Mouse (Mus musculus) forebrain, embryonic 12.5 days (tissue): ENCODE measurements around the gene P2ry12. TPM values are rescaled to one million over a fixed set of nuclear protein-coding genes. Genes with fewer than 3 reads are reported as not detected.
A peak's percentile ranks its signal among the peaks of the same experiment; 100 is the strongest.

Experiments
- ATAC-seq: fragments of 200-750 bp; cut with Nextera tagmentation; 2 replicates; pipeline ENCODE4 v1.8.0; 2017; ENCODE audit warnings: moderate TSS enrichment; ENCODE audit not compliant: low FRiP score
- H3K27ac ChIP-seq: fragments of 300-500 bp; sonication (generic); 2 replicates; pipeline ENCODE4 v1.5.1; 2016; ENCODE audit warnings: mild to moderate bottlenecking
- H3K27me3 ChIP-seq: fragments of 300-500 bp; sonication (generic); 2 replicates; pipeline ENCODE4 v1.6.1; 2016; ENCODE audit warnings: mild to moderate bottlenecking
- H3K36me3 ChIP-seq: fragments of 300-500 bp; sonication (generic); replicated peaks from 2 replicates; pipeline ENCODE4 v1.6.1; 2016; ENCODE audit warnings: mild to moderate bottlenecking
- H3K4me1 ChIP-seq: fragments of 300-500 bp; sonication (generic); 2 replicates; pipeline ENCODE4 v1.6.1; 2016
- H3K4me2 ChIP-seq: fragments of 300-500 bp; sonication (generic); 2 replicates; pipeline ENCODE4 v1.6.1; 2016; ENCODE audit warnings: mild to moderate bottlenecking, moderate library complexity
- H3K4me3 ChIP-seq: fragments of 300-500 bp; sonication (generic); replicated peaks from 2 replicates; pipeline ENCODE4 v1.5.1; 2016; ENCODE audit warnings: mild to moderate bottlenecking
- H3K9ac ChIP-seq: fragments of 300-500 bp; sonication (generic); 2 replicates; pipeline ENCODE4 v1.6.1; 2016; ENCODE audit warnings: mild to moderate bottlenecking
- H3K9me3 ChIP-seq: fragments of 300-500 bp; sonication (generic); 2 replicates; pipeline ENCODE4 v1.6.1; 2016
- WGBS: fragments of 180-500 bp; shearing (Covaris S2); methylation state at CpG from one replicate; pipeline ENCODE4 v1.1.7; 2016; 5-methylcytosine and 5-hydroxymethylcytosine counted together
- polyA plus RNA-seq: library from polyadenylated mRNA; unstranded; fragments of >200 nt; fragmentation: Nextera tagmentation; extraction: Ambion mirVana; gene quantifications from 2 replicates; pipeline ENCODE4 v1.2.1, GENCODE M21; 2016

The P2ry12 gene
- 2.9 and 4.4 TPM in 2 replicates for polyA plus RNA-seq

- Histone ChIP-seq H3K9me3 (no peaks in the 10 kb centered on the region), H3K9ac (no peak within 1 kb of the TSS), H3K27ac (0 out of 2 replicates have a peak within 1 kb of the TSS, but pooled peaks have one; percentile 5), H3K4me1 (peaks cover 15% of the 10 kb centered on the region), H3K27me3 (0 out of 2 replicates have a peak, but pooled peaks cover 5% of the 10 kb centered on the region), H3K4me2 (no peak within 1 kb of the TSS), H3K36me3 (peaks cover 5% of the 10 kb centered on the region; the same call in 1 of the 2 replicates), H3K4me3 (no peak within 1 kb of the TSS)
- WGBS = 12% methylated on average over 7 of the region's 7 CpGs
- ATAC-seq = peak; percentile 47
Measured at GRCm38 (mm10) chr3:59262704-59263103, at the start of gene P2ry12. Gene P2ry12, minus strand, starts transcription at chr3:59262871.

DNA sequence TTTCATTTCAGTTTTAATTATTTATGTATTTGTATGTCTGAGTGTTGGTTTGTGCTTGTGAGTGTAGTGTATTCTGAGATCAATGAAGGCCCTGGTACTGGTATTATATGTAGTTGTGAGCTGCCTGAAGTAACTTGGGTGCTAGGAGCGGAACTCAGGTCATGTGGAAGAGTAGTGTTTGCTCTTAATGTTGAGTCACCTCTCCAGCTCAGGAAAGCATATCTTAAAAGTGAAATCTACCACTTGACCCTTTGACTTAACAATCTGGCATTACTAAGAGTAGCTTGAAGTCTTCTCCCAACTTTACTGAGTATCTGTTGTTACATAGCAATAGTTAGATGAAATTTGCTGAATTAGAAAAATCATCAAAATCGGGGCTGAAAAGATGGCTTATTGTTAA is 42.8 kb upstream of the P2ry12 start:
- Histone ChIP-seq H3K27me3 (no peaks in the 10 kb centered on the region), H3K36me3 (no peaks in the 10 kb centered on the region), H3K4me3 (no peak overlapping the region), H3K4me1 (no peaks in the 10 kb centered on the region), H3K27ac (no peak overlapping the region), H3K9me3 (no peaks in the 10 kb centered on the region), H3K9ac (no peak overlapping the region), H3K4me2 (no peak overlapping the region)
- ATAC-seq = no peak
- 93% methylated on average over 2 of the region's 2 CpGs for WGBS

DNA sequence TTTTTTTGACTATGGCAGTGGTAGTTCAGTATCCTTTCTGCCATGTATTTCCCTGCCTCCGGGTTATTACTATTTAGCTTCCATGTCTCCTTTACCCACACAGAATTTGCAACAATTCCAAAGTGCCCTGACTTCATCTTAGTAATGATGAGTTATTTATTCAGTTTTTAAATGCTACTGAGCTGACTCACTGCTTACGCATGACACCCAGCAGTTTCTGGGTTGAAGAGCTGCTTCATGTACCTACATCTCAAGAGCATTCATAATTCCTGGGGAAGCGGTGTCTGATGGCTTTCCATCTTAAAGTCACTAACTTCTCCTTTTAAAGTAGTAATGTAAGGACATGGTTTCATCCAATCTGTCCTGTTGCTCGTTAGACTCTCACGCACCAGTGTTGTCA is 42.3 kb upstream of the P2ry12 start:
- H3K4me1 ChIP-seq = no peaks in the 10 kb centered on the region
- WGBS = 95% methylated on average over 5 of the region's 5 CpGs
- H3K4me2 ChIP-seq = no peak overlapping the region
- H3K9me3 ChIP-seq = no peaks in the 10 kb centered on the region
- no peak overlapping the region for H3K4me3 ChIP-seq
- no peaks in the 10 kb centered on the region for H3K27me3 ChIP-seq
- ATAC-seq = no peak
- H3K36me3 ChIP-seq = no peaks in the 10 kb centered on the region
- H3K9ac ChIP-seq = no peak overlapping the region
- no peak overlapping the region for H3K27ac ChIP-seq

- H3K9ac ChIP-seq = no peak overlapping the region
- H3K4me2 ChIP-seq = no peak overlapping the region
- 86% methylated on average over 16 of the region's 16 CpGs for WGBS
- H3K27me3 ChIP-seq = no peaks in the 10 kb centered on the region
- H3K4me3 ChIP-seq = no peak overlapping the region
- H3K27ac ChIP-seq = no peak overlapping the region
- H3K36me3 ChIP-seq = no peaks in the 10 kb centered on the region
- no peak for ATAC-seq
- no peaks in the 10 kb centered on the region for H3K9me3 ChIP-seq
- H3K4me1 ChIP-seq = no peaks in the 10 kb centered on the region
Measured at GRCm38 (mm10) chr3:59297653-59298052, 35.0 kb upstream of the P2ry12 start.

DNA sequence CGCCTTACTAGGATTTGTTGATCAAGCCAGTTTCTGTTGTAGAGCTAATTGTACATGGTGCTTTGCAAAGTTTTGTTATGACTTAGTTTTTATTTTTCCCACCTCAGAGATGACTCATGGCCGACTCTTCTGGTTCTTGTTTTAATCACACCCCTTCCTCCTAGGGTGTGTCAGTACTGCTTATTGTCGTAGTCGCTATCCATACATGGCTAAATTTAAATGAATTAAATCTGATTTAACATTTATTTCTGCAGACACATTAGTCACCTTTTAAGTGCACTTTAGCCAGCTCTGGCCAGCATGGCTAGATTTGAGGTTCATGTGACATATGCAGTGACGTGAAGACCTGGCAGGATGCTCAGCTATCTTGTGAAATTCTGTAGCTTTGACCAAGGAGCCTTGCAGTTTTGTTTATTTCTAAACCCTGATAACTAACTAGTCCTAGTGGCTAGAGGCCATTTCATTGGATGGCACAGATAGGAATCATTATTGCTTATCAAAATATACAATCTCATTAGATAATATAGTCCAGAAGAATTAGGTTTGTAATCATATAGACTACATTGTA is 34.0 kb upstream of the P2ry12 start:
- ATAC-seq = no peak
- Histone ChIP-seq H3K27ac (no peak overlapping the region), H3K4me2 (no peak overlapping the region), H3K9ac (no peak overlapping the region), H3K36me3 (no peaks in the 10 kb centered on the region), H3K4me1 (no peaks in the 10 kb centered on the region), H3K9me3 (no peaks in the 10 kb centered on the region), H3K27me3 (no peaks in the 10 kb centered on the region), H3K4me3 (no peak overlapping the region)
- 92% methylated on average over 5 of the region's 5 CpGs for WGBS

DNA sequence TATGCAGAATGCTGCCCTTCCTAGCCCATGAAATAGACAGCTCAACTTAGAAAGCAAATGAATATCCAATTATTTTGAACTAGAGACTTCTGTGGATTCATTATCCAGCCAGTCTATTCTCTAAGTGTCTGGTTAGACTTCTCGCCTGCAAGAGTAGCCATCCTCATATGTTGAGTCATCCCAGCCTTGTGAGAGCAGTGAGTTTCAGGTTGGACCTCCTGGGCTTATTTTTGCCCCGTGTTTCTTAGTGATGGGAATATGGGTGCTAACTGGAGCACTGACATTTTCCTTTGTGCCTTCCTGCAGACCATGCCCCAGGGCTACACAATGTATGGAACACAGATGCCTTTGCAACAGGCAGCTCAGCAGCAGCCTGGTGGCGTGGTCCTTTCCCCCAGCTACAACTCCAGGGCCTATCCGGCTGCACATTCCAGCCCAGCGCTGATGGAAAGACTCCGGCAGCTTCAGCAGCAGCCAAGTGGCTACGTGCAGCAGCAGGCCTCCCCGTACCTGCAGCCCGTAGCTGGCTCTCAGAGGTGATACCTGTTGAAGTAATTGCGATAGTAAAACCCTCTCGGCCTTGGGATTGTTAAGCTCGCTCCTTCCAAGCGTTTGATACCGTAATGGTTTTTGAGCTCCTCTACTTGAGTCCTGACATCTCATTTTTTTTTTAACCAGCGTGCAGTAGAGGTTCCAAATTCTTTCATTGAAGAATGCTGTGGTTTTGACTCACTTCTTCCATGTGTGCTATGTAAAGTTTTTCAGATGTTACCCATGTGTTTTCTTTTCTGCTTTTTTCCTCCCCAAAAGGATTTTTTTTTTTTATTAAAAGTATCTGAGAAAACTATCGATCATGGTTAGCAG is 33.3 kb upstream of the P2ry12 start:
- Histone ChIP-seq H3K9me3 (no peaks in the 10 kb centered on the region), H3K27me3 (no peaks in the 10 kb centered on the region), H3K4me3 (no peak overlapping the region), H3K36me3 (no peaks in the 10 kb centered on the region), H3K4me1 (no peaks in the 10 kb centered on the region), H3K9ac (no peak overlapping the region), H3K4me2 (no peak overlapping the region), H3K27ac (no peak overlapping the region)
- ATAC-seq = no peak
- WGBS = 88% methylated on average over 16 of the region's 16 CpGs

DNA sequence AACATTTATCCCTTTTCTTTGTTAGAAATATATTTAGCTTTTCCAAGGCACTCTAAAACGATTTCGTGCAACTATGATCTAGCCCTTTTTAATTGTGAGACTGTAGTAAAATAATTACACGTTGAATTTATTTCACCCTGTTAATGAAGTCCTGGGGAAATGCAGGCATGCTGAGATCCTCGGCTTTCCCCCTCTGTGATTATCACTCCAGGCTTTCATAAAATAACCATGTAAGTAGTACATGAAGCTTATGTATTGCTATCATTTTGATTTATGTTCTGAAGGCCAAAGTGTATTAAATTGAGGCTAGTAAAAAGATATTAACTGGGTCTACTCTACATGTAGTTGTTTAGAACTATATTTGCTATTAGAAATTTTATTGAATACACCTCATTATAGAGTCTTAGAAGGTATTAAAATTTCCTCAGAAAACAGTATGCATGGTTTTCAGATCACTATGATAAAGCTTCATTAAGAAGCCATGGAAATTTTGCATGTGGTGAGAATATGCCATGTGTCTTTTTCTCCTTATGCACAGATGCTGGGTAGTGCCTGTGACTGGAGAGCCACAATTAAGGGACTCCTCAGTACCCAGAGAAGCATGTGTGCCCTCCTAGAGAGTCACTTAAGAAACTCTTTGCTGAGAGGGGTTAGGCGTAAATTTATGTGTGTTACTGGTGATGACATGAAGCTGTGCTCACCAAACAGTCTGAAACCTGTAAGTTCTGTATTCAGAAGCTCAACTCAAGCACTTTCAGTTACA is 30.9 kb upstream of the P2ry12 start:
- H3K4me2 ChIP-seq = no peak overlapping the region
- H3K9ac ChIP-seq = no peak overlapping the region
- no peaks in the 10 kb centered on the region for H3K27me3 ChIP-seq
- H3K9me3 ChIP-seq = no peaks in the 10 kb centered on the region
- no peaks in the 10 kb centered on the region for H3K36me3 ChIP-seq
- WGBS = 83% methylated on average over 5 of the region's 5 CpGs
- H3K4me3 ChIP-seq = no peak overlapping the region
- ATAC-seq = no peak
- H3K4me1 ChIP-seq = no peaks in the 10 kb centered on the region
- H3K27ac ChIP-seq = no peak overlapping the region

GRCm38 (mm10) chr3:59290551-59290950 is 27.9 kb upstream of the P2ry12 start:
- H3K36me3 ChIP-seq = no peaks in the 10 kb centered on the region
- ATAC-seq = no peak
- H3K4me2 ChIP-seq = no peak overlapping the region
- H3K9ac ChIP-seq = no peak overlapping the region
- H3K4me1 ChIP-seq = no peaks in the 10 kb centered on the region
- H3K4me3 ChIP-seq = no peak overlapping the region
- no peaks in the 10 kb centered on the region for H3K9me3 ChIP-seq
- H3K27me3 ChIP-seq = no peaks in the 10 kb centered on the region
- H3K27ac ChIP-seq = no peak overlapping the region
- 86% methylated on average over 2 of the region's 2 CpGs for WGBS

- ATAC-seq = no peak
- Histone ChIP-seq H3K9me3 (no peaks in the 10 kb centered on the region), H3K4me3 (no peak overlapping the region), H3K27me3 (no peaks in the 10 kb centered on the region), H3K4me2 (no peak overlapping the region), H3K36me3 (no peaks in the 10 kb centered on the region), H3K9ac (no peak overlapping the region), H3K4me1 (peaks cover 9% of the 10 kb centered on the region), H3K27ac (no peak overlapping the region)
Measured at GRCm38 (mm10) chr3:59278620-59279019, 15.9 kb upstream of the P2ry12 start.

DNA sequence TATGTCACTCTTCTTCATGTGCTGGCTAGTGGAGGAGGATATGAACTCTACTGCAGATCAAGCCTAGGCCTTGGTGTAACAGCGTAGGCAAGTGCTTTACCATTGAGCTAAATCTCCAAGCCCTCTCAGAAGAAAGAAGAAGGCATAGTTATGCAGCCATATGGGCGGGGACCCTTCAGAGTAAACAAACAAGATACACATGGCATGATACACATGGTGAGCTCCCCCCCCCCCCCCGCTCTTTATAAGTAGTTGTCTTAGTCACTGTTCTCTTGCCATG is 15.5 kb upstream of the P2ry12 start:
- H3K9me3 ChIP-seq = no peaks in the 10 kb centered on the region
- H3K4me1 ChIP-seq = peaks cover 9% of the 10 kb centered on the region
- no peaks in the 10 kb centered on the region for H3K27me3 ChIP-seq
- no peak overlapping the region for H3K4me3 ChIP-seq
- 74% methylated on average over 3 of the region's 3 CpGs for WGBS
- H3K36me3 ChIP-seq = no peaks in the 10 kb centered on the region
- H3K9ac ChIP-seq = no peak overlapping the region
- no peak overlapping the region for H3K4me2 ChIP-seq
- no peak overlapping the region for H3K27ac ChIP-seq
- ATAC-seq = no peak

DNA sequence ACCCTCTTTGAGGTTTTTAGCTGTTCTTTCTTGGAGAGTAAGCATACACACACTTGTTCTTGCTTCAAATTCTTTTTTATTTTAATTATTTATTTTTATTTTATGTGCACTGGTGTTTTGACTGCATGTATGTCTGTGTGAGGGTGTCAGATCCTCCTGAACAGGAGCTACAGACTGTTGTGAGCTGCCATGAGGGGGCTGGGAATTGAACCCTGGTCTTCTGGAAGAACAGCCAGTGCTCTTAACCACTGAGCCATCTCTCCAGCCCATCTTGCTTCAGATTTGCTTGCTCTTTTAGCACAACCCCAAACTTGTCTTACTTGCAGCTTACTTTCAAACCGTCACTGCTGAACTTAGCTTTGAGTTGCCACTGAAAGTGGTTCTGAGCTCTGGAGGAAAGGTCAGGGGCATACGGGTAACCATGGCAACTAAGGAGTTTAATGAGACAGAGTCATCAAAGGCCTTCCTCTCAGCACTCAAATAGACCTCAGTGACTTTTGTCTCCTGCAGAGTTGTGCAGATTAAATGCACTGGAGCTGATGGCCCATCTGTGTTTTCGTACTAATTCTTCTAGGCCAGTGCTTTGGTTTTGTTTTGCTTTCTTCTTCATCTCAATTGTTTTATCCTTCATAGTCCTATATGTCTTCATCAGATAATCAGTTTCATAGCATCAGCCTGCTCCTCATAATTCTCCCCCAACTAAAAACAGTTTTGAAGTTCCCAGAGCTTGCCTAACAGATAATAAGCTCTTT is 15.0 kb upstream of the P2ry12 start:
- Histone ChIP-seq H3K4me1 (peaks cover 9% of the 10 kb centered on the region), H3K36me3 (no peaks in the 10 kb centered on the region), H3K9me3 (no peaks in the 10 kb centered on the region), H3K27me3 (no peaks in the 10 kb centered on the region), H3K9ac (no peak overlapping the region), H3K4me3 (no peak overlapping the region), H3K4me2 (no peak overlapping the region), H3K27ac (no peak overlapping the region)
- peak; percentile 49; the same call in 1 of the 2 replicates for ATAC-seq
- 10% methylated on average over 3 of the region's 3 CpGs for WGBS

GRCm38 (mm10) chr3:59270811-59271210 is 8.1 kb upstream of the P2ry12 start:
- ATAC-seq = no peak

More at GRCm38 (mm10) chr3:59270811-59271210, 8.1 kb upstream of the P2ry12 start:
- H3K27me3 ChIP-seq = no peaks in the 10 kb centered on the region
- no peak overlapping the region for H3K9ac ChIP-seq
- no peak overlapping the region for H3K4me3 ChIP-seq
- 0 out of 2 replicates have a peak, but pooled peaks cover 3% of the 10 kb centered on the region for H3K36me3 ChIP-seq
- no peaks in the 10 kb centered on the region for H3K4me1 ChIP-seq
- H3K4me2 ChIP-seq = no peak overlapping the region
- 89% methylated on average over 6 of the region's 6 CpGs for WGBS
- H3K9me3 ChIP-seq = no peaks in the 10 kb centered on the region
- no peak overlapping the region for H3K27ac ChIP-seq
